Mouse (Mus musculus): ENCODE data around the gene Abcb9. TPM values are rescaled to one million over a fixed set of nuclear protein-coding genes. Genes with fewer than 3 reads are reported as not detected.

Abcb9 gene
- polyA plus RNA-seq, 1 experiment from 2014 or later: 3.7 TPM

DNA sequence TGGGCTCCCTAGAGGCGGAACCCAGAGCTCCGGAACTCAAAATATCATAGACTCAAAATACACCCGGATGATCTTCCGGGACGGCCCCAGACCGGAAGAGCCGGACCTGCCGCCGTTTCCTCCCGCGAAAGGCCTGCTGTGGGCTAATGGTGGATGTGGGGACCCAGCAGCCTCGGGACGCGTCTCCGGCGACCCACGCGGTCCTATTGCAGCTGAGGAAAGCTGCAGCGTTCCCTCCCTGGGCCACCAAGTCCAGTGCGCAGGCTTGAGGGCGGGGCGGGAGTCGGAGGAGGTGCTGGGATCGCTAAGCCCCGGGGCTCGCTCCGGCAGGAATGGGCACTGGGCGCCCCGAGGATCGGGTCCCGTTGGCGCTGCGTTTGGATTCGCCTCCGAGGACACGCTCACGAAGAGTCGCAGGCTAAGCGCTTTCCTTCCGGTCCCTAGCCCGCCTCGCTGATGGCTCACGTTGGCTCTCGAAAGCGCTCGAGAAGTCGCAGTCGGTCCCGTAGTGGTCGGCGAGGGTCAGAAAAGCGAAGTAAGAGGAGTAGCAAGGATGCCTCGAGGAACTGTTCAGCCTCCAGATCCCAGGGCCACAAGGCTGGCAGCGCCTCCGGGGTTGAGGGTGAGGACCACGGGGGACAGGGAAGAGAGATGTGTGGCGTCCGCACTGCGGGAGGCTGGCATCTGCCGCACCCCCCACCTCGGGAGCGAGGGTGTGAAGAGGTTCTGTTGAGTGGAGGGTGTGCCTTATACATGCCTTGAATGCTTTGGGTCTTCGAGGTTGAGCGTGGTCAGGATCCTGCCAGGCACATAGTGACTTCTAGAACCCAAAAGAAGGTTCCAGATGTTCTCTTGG lies 20.6 kb upstream of the Abcb9 start, which contains the start of gene Arl6ip4:
TSS of gene Arl6ip4 (plus strand) at position 100 of the 856 bp plus-strand sequence.
- H3K4me1 ChIP-seq (ENCODE audit: insufficient read depth): peaks cover 15% of the 10 kb centered on the region
- WGBS (ENCODE audit: insufficient replicate concordance): under 1% methylated on average over 64 of the region's 64 CpGs

DNA sequence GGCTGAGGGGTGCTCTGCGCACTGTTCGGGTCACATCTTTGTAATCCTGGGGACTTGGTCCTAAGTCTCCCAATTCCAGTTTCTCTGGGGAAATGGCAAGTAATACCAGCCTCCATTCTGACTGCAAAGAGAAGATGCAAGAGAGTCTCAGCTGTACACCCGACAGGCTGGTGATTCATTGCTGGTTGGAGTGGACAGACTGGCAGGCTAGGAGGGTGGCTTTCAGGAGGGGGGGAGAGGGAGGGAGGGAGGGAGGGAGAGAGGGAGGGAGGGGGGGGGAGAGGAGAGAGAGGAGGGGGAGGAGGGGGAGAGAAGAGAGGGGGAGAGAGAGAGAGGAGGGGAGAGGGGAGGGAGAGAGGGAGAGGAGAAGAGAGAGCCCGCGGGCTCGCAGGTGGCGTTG lies 19.9 kb upstream of the Abcb9 start:
- H3K4me1 ChIP-seq (ENCODE audit: insufficient read depth): peaks cover 15% of the 10 kb centered on the region
- 22% methylated on average over 7 of the region's 7 CpGs for WGBS (ENCODE audit: insufficient replicate concordance)
- ATAC-seq (no peak), DNase-seq (no peak)
- H3K27ac ChIP-seq (ENCODE audit: low read depth): peak overlapping the region; percentile 85
- H3K27me3 ChIP-seq (ENCODE audit: insufficient read depth, low read length): no peaks in the 10 kb centered on the region
- H3K4me3 ChIP-seq (ENCODE audit: low read depth, low read length): peak overlapping the region; percentile 97
- H3K4me2 ChIP-seq (ENCODE audit: low read depth, low read length): peak overlapping the region; percentile 94
- peak overlapping the region; percentile 98 for H3K9ac ChIP-seq (replicated peaks)
- no peaks in the 10 kb centered on the region for H3K9me3 ChIP-seq (ENCODE audit: low read length)
- TF ChIP-seq CTCF (IDR thresholded peaks at IDR 0.05; ENCODE audit: low read depth): no peak
- TF ChIP-seq EP300 (IDR thresholded peaks at IDR 0.05; ENCODE audit: low read depth): no peak
- peaks cover 29% of the 10 kb centered on the region for H3K36me3 ChIP-seq (replicated peaks; ENCODE audit: insufficient read depth, low read length)

More for the DNA sequence above, 20.6 kb upstream of the Abcb9 start, which contains the start of gene Arl6ip4:
- ATAC-seq (no peak), DNase-seq (peak; percentile 83)
- H3K36me3 ChIP-seq (replicated peaks; ENCODE audit: insufficient read depth, low read length): peaks cover 35% of the 10 kb centered on the region
- peak within 1 kb of the TSS; percentile 94 for H3K4me2 ChIP-seq (ENCODE audit: low read depth, low read length)
- H3K9ac ChIP-seq (replicated peaks): peak within 1 kb of the TSS; percentile 98
- H3K27me3 ChIP-seq (ENCODE audit: insufficient read depth, low read length): no peaks in the 10 kb centered on the region
- H3K4me3 ChIP-seq (ENCODE audit: low read depth, low read length): peak within 1 kb of the TSS; percentile 97
- H3K9me3 ChIP-seq (ENCODE audit: low read length): no peaks in the 10 kb centered on the region
- peak within 1 kb of the TSS; percentile 85 for H3K27ac ChIP-seq (ENCODE audit: low read depth)
- TF ChIP-seq CTCF (IDR thresholded peaks at IDR 0.05; ENCODE audit: low read depth) (no peak), EP300 (IDR thresholded peaks at IDR 0.05; ENCODE audit: low read depth) (no peak; the same call in 1 of the 2 replicates)

DNA sequence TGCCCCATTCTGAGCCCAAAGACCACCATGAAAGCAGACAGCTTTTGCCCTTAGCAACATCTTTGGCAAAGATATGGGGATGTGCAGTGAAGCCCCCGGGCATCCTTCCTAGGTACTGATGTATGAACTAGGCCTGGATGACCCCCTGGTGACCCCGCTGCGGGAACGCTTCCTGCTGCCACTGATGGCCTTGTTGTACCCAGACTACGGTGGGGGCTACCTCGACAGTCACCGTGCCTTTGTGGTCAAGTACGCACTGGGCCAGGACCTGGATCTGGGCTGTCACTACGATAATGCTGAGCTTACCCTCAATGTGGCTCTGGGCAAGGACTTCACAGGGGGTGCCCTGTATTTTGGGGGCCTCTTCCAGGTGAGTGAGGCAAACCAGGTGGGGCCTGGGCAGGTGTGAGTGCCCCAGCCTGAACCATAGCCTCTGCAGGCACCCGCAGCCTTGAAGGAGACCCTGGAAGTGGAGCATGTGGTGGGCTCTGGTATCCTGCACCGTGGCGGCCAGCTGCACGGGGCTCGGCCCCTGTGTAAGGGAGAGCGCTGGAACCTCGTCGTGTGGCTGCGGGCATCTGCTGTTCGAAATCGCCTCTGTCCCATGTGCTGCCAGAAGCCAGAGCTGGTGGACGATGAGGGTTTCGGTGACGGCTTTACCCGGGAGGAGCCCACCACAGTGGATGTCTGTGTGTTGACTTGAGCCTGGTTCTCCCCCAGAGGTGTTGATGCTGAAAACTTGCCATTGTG lies 18.9 kb upstream of the Abcb9 start:
- no peak for ATAC-seq
- no peaks in the 10 kb centered on the region for H3K9me3 ChIP-seq (ENCODE audit: low read length)
- no peak overlapping the region for H3K4me3 ChIP-seq (ENCODE audit: low read depth, low read length)
- peaks cover 15% of the 10 kb centered on the region for H3K4me1 ChIP-seq (ENCODE audit: insufficient read depth)
- H3K27me3 ChIP-seq (ENCODE audit: insufficient read depth, low read length): no peaks in the 10 kb centered on the region
- no peak overlapping the region for H3K9ac ChIP-seq (replicated peaks)
- no peak for DNase-seq
- no peak overlapping the region for H3K27ac ChIP-seq (ENCODE audit: low read depth)
- no peak overlapping the region for H3K4me2 ChIP-seq (ENCODE audit: low read depth, low read length)
- TF ChIP-seq EP300 (IDR thresholded peaks at IDR 0.05; ENCODE audit: low read depth) (no peak), CTCF (IDR thresholded peaks at IDR 0.05; ENCODE audit: low read depth) (no peak)
- WGBS (ENCODE audit: insufficient replicate concordance): 92% methylated on average over 24 of the region's 24 CpGs
- H3K36me3 ChIP-seq (replicated peaks; ENCODE audit: insufficient read depth, low read length): peaks cover 26% of the 10 kb centered on the region

DNA sequence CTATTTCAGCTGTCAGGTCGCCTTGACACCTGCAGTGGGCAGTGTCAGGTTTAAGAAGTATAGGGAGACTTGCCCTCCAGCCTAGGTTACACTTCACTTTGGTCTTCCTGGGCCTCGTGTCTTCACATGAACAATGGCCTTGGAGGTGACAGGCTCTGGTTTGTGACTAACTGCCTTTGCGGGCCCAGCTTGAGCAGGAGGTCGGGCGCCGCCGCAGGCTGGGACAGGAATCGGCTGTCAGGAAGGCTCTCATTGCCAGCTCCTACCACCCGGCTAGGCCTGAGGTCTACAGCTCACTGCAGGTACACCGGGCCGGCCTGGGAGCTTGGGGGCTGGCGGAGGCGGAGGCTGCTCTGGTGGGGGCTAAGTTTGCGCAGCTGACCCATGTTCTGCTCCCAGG lies 17.4 kb upstream of the Abcb9 start:
- WGBS (ENCODE audit: insufficient replicate concordance): 11% methylated on average over 14 of the region's 14 CpGs
- TF ChIP-seq CTCF (IDR thresholded peaks at IDR 0.05; ENCODE audit: low read depth): peak; percentile 76
- TF ChIP-seq EP300 (IDR thresholded peaks at IDR 0.05; ENCODE audit: low read depth): no peak
- peaks cover 15% of the 10 kb centered on the region for H3K4me1 ChIP-seq (ENCODE audit: insufficient read depth)

DNA sequence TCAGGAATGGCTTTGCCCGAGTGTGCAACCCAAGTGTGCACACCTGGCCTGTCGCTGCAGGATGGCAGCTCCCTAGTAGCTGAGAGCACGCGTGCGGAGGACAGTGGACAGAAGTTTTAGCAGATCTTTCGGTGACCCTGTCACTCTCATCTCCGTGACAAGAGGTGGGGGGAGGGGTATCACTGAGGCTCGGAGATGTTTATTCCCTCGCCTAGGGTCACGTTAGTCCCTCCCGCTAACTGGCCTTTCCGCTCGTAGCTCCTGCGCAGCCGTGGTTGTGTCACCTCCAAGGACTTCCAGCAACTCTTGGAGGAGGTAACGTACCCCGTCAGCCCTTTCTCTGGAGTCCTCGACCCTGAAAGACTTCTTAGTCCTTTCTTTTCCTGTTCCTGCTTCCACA lies 16.9 kb upstream of the Abcb9 start:
- ATAC-seq: peak; percentile 7; the same call in 1 of the 2 replicates
- Histone ChIP-seq H3K36me3 (replicated peaks; ENCODE audit: insufficient read depth, low read length) (peaks cover 7% of the 10 kb centered on the region; the same call in 1 of the 2 replicates), H3K4me3 (ENCODE audit: low read depth, low read length) (peak overlapping the region; percentile 79), H3K4me2 (ENCODE audit: low read depth, low read length) (peak overlapping the region; percentile 92), H3K9ac (replicated peaks) (peak overlapping the region; percentile 79), H3K9me3 (ENCODE audit: low read length) (no peaks in the 10 kb centered on the region), H3K4me1 (ENCODE audit: insufficient read depth) (peaks cover 15% of the 10 kb centered on the region), H3K27me3 (ENCODE audit: insufficient read depth, low read length) (no peaks in the 10 kb centered on the region), H3K27ac (ENCODE audit: low read depth) (peak overlapping the region; percentile 96)
- peak; percentile 45 for DNase-seq
- no peak for TF ChIP-seq CTCF (IDR thresholded peaks at IDR 0.05; ENCODE audit: low read depth)
- 3% methylated on average over 18 of the region's 18 CpGs for WGBS (ENCODE audit: insufficient replicate concordance)

More for the DNA sequence above, 17.4 kb upstream of the Abcb9 start:
- H3K4me2 ChIP-seq (ENCODE audit: low read depth, low read length): peak overlapping the region; percentile 92
- H3K27me3 ChIP-seq (ENCODE audit: insufficient read depth, low read length): no peaks in the 10 kb centered on the region
- no peak for ATAC-seq
- peak; percentile 76 for DNase-seq
- H3K9ac ChIP-seq (replicated peaks): peak overlapping the region; percentile 79
- H3K27ac ChIP-seq (ENCODE audit: low read depth): peak overlapping the region; percentile 96
- H3K4me3 ChIP-seq (ENCODE audit: low read depth, low read length): peak overlapping the region; percentile 79
- H3K36me3 ChIP-seq (replicated peaks; ENCODE audit: insufficient read depth, low read length): peaks cover 12% of the 10 kb centered on the region
- H3K9me3 ChIP-seq (ENCODE audit: low read length): no peaks in the 10 kb centered on the region
